Mouse (Mus musculus): ENCODE measurements around the gene Grk4. TPM values are rescaled to one million over a fixed set of nuclear protein-coding genes. Genes with fewer than 3 reads are reported as not detected.
"Not testable (repeated sequence)": the region's sequence is repeated elsewhere in the genome, so short reads cannot be mapped to it uniquely, and the experiment has no call there.

Grk4 gene
- polyA plus RNA-seq, 1 experiment from 2014 or later, result 2.2 TPM

GRCm38 (mm10) chr5:34670280-34670679, 10.1 kb downstream of the Grk4 start:
- no peak for DNase-seq (ENCODE audit: low spot score)
- Histone ChIP-seq H3K4me2 (replicated peaks; ENCODE audit: low read depth, low read length) (no peak overlapping the region), H3K27ac (ENCODE audit: low read depth, low read length) (no peak overlapping the region), H3K9me3 (ENCODE audit: control insufficient read depth, low read length) (no peaks in the 10 kb centered on the region), H3K9ac (ENCODE audit: low read depth, low read length) (no peak overlapping the region), H3K4me3 (ENCODE audit: low read depth, low read length) (no peak overlapping the region), H3K36me3 (ENCODE audit: control insufficient read depth, insufficient read depth, low read length) (no peaks in the 10 kb centered on the region), H3K4me1 (replicated peaks; ENCODE audit: control insufficient read depth, insufficient read depth, low read length) (no peaks in the 10 kb centered on the region), H3K27me3 (ENCODE audit: control insufficient read depth, insufficient read depth, low read length) (no peaks in the 10 kb centered on the region)
- ATAC-seq (ENCODE audit: low FRiP score), result no peak
- WGBS, result 75% methylated on average over 4 of the region's 4 CpGs

- 90% methylated on average over 1 of the region's 1 CpGs for WGBS
- Histone ChIP-seq H3K4me3 (ENCODE audit: low read depth, low read length) (no peak overlapping the region), H3K4me1 (replicated peaks; ENCODE audit: control insufficient read depth, insufficient read depth, low read length) (no peaks in the 10 kb centered on the region), H3K36me3 (ENCODE audit: control insufficient read depth, insufficient read depth, low read length) (no peaks in the 10 kb centered on the region), H3K9ac (ENCODE audit: low read depth, low read length) (no peak overlapping the region), H3K9me3 (ENCODE audit: control insufficient read depth, low read length) (no peaks in the 10 kb centered on the region), H3K27ac (ENCODE audit: low read depth, low read length) (no peak overlapping the region), H3K4me2 (replicated peaks; ENCODE audit: low read depth, low read length) (no peak overlapping the region), H3K27me3 (ENCODE audit: control insufficient read depth, insufficient read depth, low read length) (no peaks in the 10 kb centered on the region)
- ATAC-seq (ENCODE audit: low FRiP score) (no peak), DNase-seq (ENCODE audit: low spot score) (no peak)
These were observed 29.7 kb downstream of the Grk4 start for GRCm38 (mm10) chr5:34689868-34690267.

GRCm38 (mm10) chr5:34692782-34693181, 32.6 kb downstream of the Grk4 start:
- H3K27me3 ChIP-seq (ENCODE audit: control insufficient read depth, insufficient read depth, low read length), result no peaks in the 10 kb centered on the region
- H3K27ac ChIP-seq (ENCODE audit: low read depth, low read length), result no peak overlapping the region
- no peak for DNase-seq (ENCODE audit: low spot score)
- no peak overlapping the region for H3K9ac ChIP-seq (ENCODE audit: low read depth, low read length)
- 82% methylated on average over 2 of the region's 2 CpGs for WGBS
- ATAC-seq (ENCODE audit: low FRiP score), result no peak
- no peak overlapping the region for H3K4me3 ChIP-seq (ENCODE audit: low read depth, low read length)
- no peaks in the 10 kb centered on the region for H3K9me3 ChIP-seq (ENCODE audit: control insufficient read depth, low read length)
- no peak overlapping the region for H3K4me2 ChIP-seq (replicated peaks; ENCODE audit: low read depth, low read length)
- H3K4me1 ChIP-seq (replicated peaks; ENCODE audit: control insufficient read depth, insufficient read depth, low read length), result no peaks in the 10 kb centered on the region
- H3K36me3 ChIP-seq (ENCODE audit: control insufficient read depth, insufficient read depth, low read length), result no peaks in the 10 kb centered on the region

GRCm38 (mm10) chr5:34695521-34695920, 35.3 kb downstream of the Grk4 start:
- Histone ChIP-seq H3K9me3 (ENCODE audit: control insufficient read depth, low read length) (no peaks in the 10 kb centered on the region), H3K4me1 (replicated peaks; ENCODE audit: control insufficient read depth, insufficient read depth, low read length) (no peaks in the 10 kb centered on the region), H3K4me2 (replicated peaks; ENCODE audit: low read depth, low read length) (no peak overlapping the region), H3K36me3 (ENCODE audit: control insufficient read depth, insufficient read depth, low read length) (no peaks in the 10 kb centered on the region), H3K27ac (ENCODE audit: low read depth, low read length) (no peak overlapping the region), H3K27me3 (ENCODE audit: control insufficient read depth, insufficient read depth, low read length) (no peaks in the 10 kb centered on the region), H3K4me3 (ENCODE audit: low read depth, low read length) (no peak overlapping the region), H3K9ac (ENCODE audit: low read depth, low read length) (no peak overlapping the region)
- DNase-seq (ENCODE audit: low spot score) (no peak), ATAC-seq (ENCODE audit: low FRiP score) (no peak)
- 77% methylated on average over 5 of the region's 5 CpGs for WGBS

GRCm38 (mm10) chr5:34708436-34708835, 48.3 kb downstream of the Grk4 start:
- no peak overlapping the region for H3K9ac ChIP-seq (ENCODE audit: low read depth, low read length)
- 90% methylated on average over 1 of the region's 1 CpGs for WGBS

GRCm38 (mm10) chr5:34714371-34714770, 54.2 kb downstream of the Grk4 start:
- H3K36me3 ChIP-seq (ENCODE audit: control insufficient read depth, insufficient read depth, low read length); H3K4me1 ChIP-seq (replicated peaks; ENCODE audit: control insufficient read depth, insufficient read depth, low read length); H3K9me3 ChIP-seq (ENCODE audit: control insufficient read depth, low read length); H3K4me3 ChIP-seq (ENCODE audit: low read depth, low read length); H3K9ac ChIP-seq (ENCODE audit: low read depth, low read length); ATAC-seq (ENCODE audit: low FRiP score); H3K27ac ChIP-seq (ENCODE audit: low read depth, low read length); H3K27me3 ChIP-seq (ENCODE audit: control insufficient read depth, insufficient read depth, low read length); DNase-seq (ENCODE audit: low spot score); H3K4me2 ChIP-seq (replicated peaks; ENCODE audit: low read depth, low read length): not testable (repeated sequence)
- WGBS, result 86% methylated on average over 3 of the region's 3 CpGs

More at GRCm38 (mm10) chr5:34708436-34708835, 48.3 kb downstream of the Grk4 start:
- Histone ChIP-seq H3K4me1 (replicated peaks; ENCODE audit: control insufficient read depth, insufficient read depth, low read length) (no peaks in the 10 kb centered on the region), H3K36me3 (ENCODE audit: control insufficient read depth, insufficient read depth, low read length) (no peaks in the 10 kb centered on the region), H3K4me2 (replicated peaks; ENCODE audit: low read depth, low read length) (no peak overlapping the region), H3K27ac (ENCODE audit: low read depth, low read length) (no peak overlapping the region), H3K9me3 (ENCODE audit: control insufficient read depth, low read length) (no peaks in the 10 kb centered on the region), H3K27me3 (ENCODE audit: control insufficient read depth, insufficient read depth, low read length) (no peaks in the 10 kb centered on the region), H3K4me3 (ENCODE audit: low read depth, low read length) (no peak overlapping the region)
- DNase-seq (ENCODE audit: low spot score) (no peak), ATAC-seq (ENCODE audit: low FRiP score) (no peak)

- WGBS, result 87% methylated on average over 5 of the region's 5 CpGs
- Histone ChIP-seq H3K4me1 (replicated peaks; ENCODE audit: control insufficient read depth, insufficient read depth, low read length) (no peaks in the 10 kb centered on the region), H3K4me2 (replicated peaks; ENCODE audit: low read depth, low read length) (no peak overlapping the region), H3K27me3 (ENCODE audit: control insufficient read depth, insufficient read depth, low read length) (no peaks in the 10 kb centered on the region), H3K9me3 (ENCODE audit: control insufficient read depth, low read length) (no peaks in the 10 kb centered on the region), H3K9ac (ENCODE audit: low read depth, low read length) (no peak overlapping the region), H3K36me3 (ENCODE audit: control insufficient read depth, insufficient read depth, low read length) (no peaks in the 10 kb centered on the region), H3K27ac (ENCODE audit: low read depth, low read length) (no peak overlapping the region), H3K4me3 (ENCODE audit: low read depth, low read length) (no peak overlapping the region)
- DNase-seq (ENCODE audit: low spot score) (no peak), ATAC-seq (ENCODE audit: low FRiP score) (no peak)
These were observed 54.6 kb downstream of the Grk4 start for GRCm38 (mm10) chr5:34714816-34715215.

GRCm38 (mm10) chr5:34729141-34729540, 69.0 kb downstream of the Grk4 start:
- Histone ChIP-seq H3K27ac (ENCODE audit: low read depth, low read length) (no peak overlapping the region), H3K4me2 (replicated peaks; ENCODE audit: low read depth, low read length) (no peak overlapping the region), H3K36me3 (ENCODE audit: control insufficient read depth, insufficient read depth, low read length) (no peaks in the 10 kb centered on the region), H3K9me3 (ENCODE audit: control insufficient read depth, low read length) (no peaks in the 10 kb centered on the region), H3K9ac (ENCODE audit: low read depth, low read length) (no peak overlapping the region), H3K27me3 (ENCODE audit: control insufficient read depth, insufficient read depth, low read length) (no peaks in the 10 kb centered on the region), H3K4me1 (replicated peaks; ENCODE audit: control insufficient read depth, insufficient read depth, low read length) (no peaks in the 10 kb centered on the region), H3K4me3 (ENCODE audit: low read depth, low read length) (no peak overlapping the region)
- DNase-seq (ENCODE audit: low spot score), result no peak
- ATAC-seq (ENCODE audit: low FRiP score), result no peak

- no peaks in the 10 kb centered on the region for H3K4me1 ChIP-seq (replicated peaks; ENCODE audit: control insufficient read depth, insufficient read depth, low read length)
- ATAC-seq (ENCODE audit: low FRiP score) (no peak), DNase-seq (ENCODE audit: low spot score) (no peak)
- H3K4me3 ChIP-seq (ENCODE audit: low read depth, low read length), result no peak overlapping the region
- no peaks in the 10 kb centered on the region for H3K36me3 ChIP-seq (ENCODE audit: control insufficient read depth, insufficient read depth, low read length)
- H3K9ac ChIP-seq (ENCODE audit: low read depth, low read length), result no peak overlapping the region
- H3K27me3 ChIP-seq (ENCODE audit: control insufficient read depth, insufficient read depth, low read length), result no peaks in the 10 kb centered on the region
- H3K4me2 ChIP-seq (replicated peaks; ENCODE audit: low read depth, low read length), result no peak overlapping the region
- 67% methylated on average over 1 of the region's 1 CpGs for WGBS
- no peak overlapping the region for H3K27ac ChIP-seq (ENCODE audit: low read depth, low read length)
- H3K9me3 ChIP-seq (ENCODE audit: control insufficient read depth, low read length), result no peaks in the 10 kb centered on the region
These were observed 70.1 kb downstream of the Grk4 start for GRCm38 (mm10) chr5:34730255-34730654.
